Mouse (Mus musculus) bone marrow macrophage, adult 2 months (primary cell): Measurements from ENCODE around the gene Ddx58.

Experiments
- CTCF ChIP-seq: IDR thresholded peaks from 2 replicates; pipeline ENCODE4 v1.5.1; 2012; ENCODE audit warnings: low read depth, mild to moderate bottlenecking, low read length, moderate library complexity
- POLR2A ChIP-seq: IDR thresholded peaks from 2 replicates; pipeline ENCODE4 v1.6.1; 2012; ENCODE audit warnings: mild to moderate bottlenecking, low read depth, low read length, borderline replicate concordance

GRCm38 (mm10) chr4:40239409-40240271, at the start of gene Ddx58:
- TF ChIP-seq CTCF (no peak), POLR2A (no peak)
